Mouse (Mus musculus) C2C12 (cell line): ENCODE measurements around the gene Morc3. TPM values are rescaled to one million over a fixed set of nuclear protein-coding genes. Genes with fewer than 3 reads are reported as not detected.
"Not testable (repeated sequence)": the region's sequence is repeated elsewhere in the genome, so short reads cannot be mapped to it uniquely, and the experiment has no call there.

Source experiments
- H3K27me3 ChIP-seq: one replicate; pipeline ENCODE4 v1.6.1; 2011; ENCODE audit not compliant: control insufficient read depth, insufficient read depth, insufficient read length
- H3K36me3 ChIP-seq: one replicate; pipeline ENCODE4 v1.6.1; 2011; ENCODE audit not compliant: control insufficient read depth, insufficient read depth
- H3K4me3 ChIP-seq: one replicate; pipeline ENCODE4 v1.5.1; 2011; ENCODE audit warnings: mild to moderate bottlenecking, control low read depth; ENCODE audit not compliant: poor library complexity, insufficient read depth, severe bottlenecking
- H3K79me2 ChIP-seq: one replicate; pipeline ENCODE4 v1.6.1; 2011; ENCODE audit not compliant: control insufficient read depth, insufficient read depth
- H3K79me3 ChIP-seq: one replicate; pipeline ENCODE4 v1.6.1; 2011; ENCODE audit warnings: low read depth, control low read depth
- H3ac ChIP-seq: one replicate; pipeline ENCODE3; 2011; ENCODE audit warnings: low read depth; ENCODE audit not compliant: control insufficient read depth, insufficient read length
- CEBPB ChIP-seq: IDR thresholded peaks from one replicate; pipeline ENCODE4 v1.6.1; 2011; ENCODE audit warnings: low read depth, mild to moderate bottlenecking, control low read depth, moderate library complexity
- CTCF ChIP-seq: IDR thresholded peaks from one replicate; pipeline ENCODE4 v1.5.1; 2011; ENCODE audit not compliant: control insufficient read depth, insufficient read depth, insufficient read length
- FOSL1 ChIP-seq: IDR thresholded peaks from one replicate; pipeline ENCODE4 v1.8.0; 2011; ENCODE audit warnings: mild to moderate bottlenecking, low read length; ENCODE audit not compliant: poor library complexity, insufficient read depth, severe bottlenecking
- MAX ChIP-seq: IDR thresholded peaks from one replicate; pipeline ENCODE4 v1.6.1; 2011; ENCODE audit warnings: mild to moderate bottlenecking, control low read depth
- MYOD1 ChIP-seq: IDR thresholded peaks from one replicate; pipeline ENCODE4 v1.6.1; 2011; ENCODE audit warnings: low read depth; ENCODE audit not compliant: control insufficient read depth, insufficient read length
- MYOG ChIP-seq: IDR thresholded peaks from one replicate; pipeline ENCODE4 v1.6.1; 2011; ENCODE audit not compliant: control insufficient read depth, insufficient read length; ENCODE audit errors: extremely low read depth
- USF1 ChIP-seq: IDR thresholded peaks from one replicate; pipeline ENCODE4 v1.6.1; 2011; ENCODE audit warnings: low read depth, mild to moderate bottlenecking, control low read depth, moderate library complexity
- polyA plus RNA-seq: library from polyadenylated mRNA; unstranded; fragments of >200 nt; fragmentation: generic; extraction: Trizol; gene quantifications from one replicate; pipeline ENCODE4 v1.2.1, GENCODE M21; 2012; ENCODE audit warnings: missing spikeins

Gene Morc3
- polyA plus RNA-seq, 1 experiment, result 8.0 TPM

- Histone ChIP-seq H3K36me3 (no peaks in the 10 kb centered on the region), H3K79me3 (no peaks in the 10 kb centered on the region), H3K27me3 (no peaks in the 10 kb centered on the region), H3ac (no peak overlapping the region), H3K79me2 (no peaks in the 10 kb centered on the region), H3K4me3 (no peak overlapping the region)
- TF ChIP-seq CTCF (no peak), MAX (no peak), USF1 (no peak), MYOG (no peak), FOSL1 (no peak), CEBPB (no peak), MYOD1 (no peak)
Measured at GRCm38 (mm10) chr16:93820040-93820439, 11.9 kb upstream of the Morc3 start.

DNA sequence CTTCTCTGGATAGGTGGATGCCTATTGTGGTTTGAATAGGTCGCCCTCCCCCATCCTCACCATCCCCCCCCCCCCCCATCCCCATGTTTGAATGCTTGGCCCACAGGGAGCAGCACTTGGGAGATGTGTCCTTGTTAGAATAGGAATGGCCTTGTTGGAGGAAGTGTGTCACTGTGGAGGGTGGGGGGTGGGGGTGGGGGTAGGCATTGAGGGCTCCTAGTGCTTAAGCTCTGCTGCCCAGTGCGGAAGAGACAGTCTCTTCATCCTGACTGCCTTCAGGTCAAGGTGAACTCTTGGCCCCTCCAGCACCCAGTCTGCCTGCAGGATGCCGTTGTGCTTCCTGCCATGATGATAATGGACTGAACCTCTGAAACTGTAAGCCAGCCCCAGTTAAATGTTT, 10.2 kb upstream of the Morc3 start:
- Histone ChIP-seq H3K79me2 (no peaks in the 10 kb centered on the region), H3K27me3 (no peaks in the 10 kb centered on the region), H3K79me3 (no peaks in the 10 kb centered on the region), H3K36me3 (no peaks in the 10 kb centered on the region), H3K4me3 (no peak overlapping the region), H3ac (no peak overlapping the region)
- TF ChIP-seq USF1, result no peak
- no peak for TF ChIP-seq MAX

DNA sequence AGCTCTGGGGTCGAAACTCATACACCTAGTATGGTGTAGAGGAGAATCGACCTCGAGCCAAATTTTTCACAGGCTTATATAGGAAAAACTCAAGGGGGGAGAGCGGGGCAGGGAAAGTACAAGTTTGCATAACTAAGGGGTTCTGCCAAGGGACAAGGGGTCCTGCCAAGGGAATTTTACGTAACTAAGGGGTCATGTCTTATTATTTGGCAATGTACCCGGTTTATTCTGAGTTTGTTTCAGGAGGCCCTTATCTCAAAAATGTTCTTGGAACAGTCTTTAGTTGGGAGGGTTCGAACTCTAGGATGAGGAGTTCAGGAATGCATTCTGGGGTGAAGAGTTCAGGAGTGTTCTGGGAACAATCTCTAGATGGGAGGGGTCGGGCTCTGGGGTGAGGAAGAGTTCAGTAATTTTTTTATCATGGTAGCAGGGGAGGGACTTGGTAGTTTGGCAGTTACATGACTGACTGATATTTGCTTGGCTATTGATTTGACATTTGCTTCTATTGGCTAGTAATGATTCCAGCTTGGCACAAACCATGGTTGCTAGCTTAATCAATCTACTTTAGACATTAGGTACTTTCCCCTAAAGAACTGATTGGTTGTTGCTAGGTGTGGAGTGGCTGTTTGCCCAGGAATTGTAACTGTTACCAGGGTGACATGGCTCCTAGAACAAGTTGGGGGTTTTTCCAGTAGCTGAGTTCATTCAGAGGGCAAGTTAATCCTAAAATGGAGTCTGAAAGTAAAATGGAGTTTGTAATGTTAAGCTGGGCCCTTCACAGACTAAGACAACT, 9.3 kb upstream of the Morc3 start:
- H3K4me3 ChIP-seq, H3K79me2 ChIP-seq, H3ac ChIP-seq, H3K36me3 ChIP-seq, H3K27me3 ChIP-seq, H3K79me3 ChIP-seq: not testable (repeated sequence)

GRCm38 (mm10) chr16:93824799-93825198, 7.1 kb upstream of the Morc3 start:
- no peak for TF ChIP-seq MYOG
- TF ChIP-seq MAX, result no peak
- TF ChIP-seq USF1, result no peak

DNA sequence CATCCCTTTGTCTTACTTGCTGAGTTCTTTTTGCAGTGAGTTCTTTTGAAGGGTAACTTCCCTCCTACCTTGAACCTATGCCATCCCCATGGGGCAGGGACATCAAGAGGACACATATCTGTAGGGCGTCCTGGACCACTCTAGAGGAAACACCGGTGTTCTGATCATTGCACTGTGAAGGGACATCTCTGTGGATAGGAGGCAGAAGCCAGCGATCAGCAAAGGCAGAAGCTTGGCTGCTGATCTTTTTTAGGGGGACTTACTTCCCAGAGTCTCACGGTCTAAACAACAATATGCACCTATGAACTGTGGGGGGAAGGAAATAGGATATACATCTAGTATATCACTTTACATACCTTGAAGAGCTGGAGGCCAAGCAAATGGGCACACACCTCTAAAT, 6.5 kb upstream of the Morc3 start:
- no peaks in the 10 kb centered on the region for H3K27me3 ChIP-seq
- no peaks in the 10 kb centered on the region for H3K79me3 ChIP-seq
- no peak overlapping the region for H3ac ChIP-seq
- no peak overlapping the region for H3K4me3 ChIP-seq
- no peaks in the 10 kb centered on the region for H3K79me2 ChIP-seq
- H3K36me3 ChIP-seq, result no peaks in the 10 kb centered on the region
- TF ChIP-seq FOSL1 (no peak), MYOD1 (no peak), CEBPB (no peak), MAX (no peak), USF1 (no peak), CTCF (no peak), MYOG (no peak)

More at GRCm38 (mm10) chr16:93824799-93825198, 7.1 kb upstream of the Morc3 start:
- no peaks in the 10 kb centered on the region for H3K79me3 ChIP-seq
- no peak overlapping the region for H3ac ChIP-seq
- H3K27me3 ChIP-seq, result no peaks in the 10 kb centered on the region
- H3K4me3 ChIP-seq, result no peak overlapping the region
- H3K36me3 ChIP-seq, result no peaks in the 10 kb centered on the region
- no peaks in the 10 kb centered on the region for H3K79me2 ChIP-seq

- TF ChIP-seq FOSL1 (no peak), CEBPB (no peak), USF1 (no peak), CTCF (no peak), MYOD1 (no peak), MAX (no peak), MYOG (no peak)
- H3K79me3 ChIP-seq, result no peaks in the 10 kb centered on the region
- H3ac ChIP-seq, result no peak overlapping the region
- H3K36me3 ChIP-seq, result no peaks in the 10 kb centered on the region
- H3K27me3 ChIP-seq, result no peaks in the 10 kb centered on the region
- no peaks in the 10 kb centered on the region for H3K79me2 ChIP-seq
- no peak overlapping the region for H3K4me3 ChIP-seq
Measured at GRCm38 (mm10) chr16:93826054-93826453, 5.9 kb upstream of the Morc3 start.

GRCm38 (mm10) chr16:93826478-93826877, 5.4 kb upstream of the Morc3 start:
- H3K79me3 ChIP-seq, H3K79me2 ChIP-seq, H3K36me3 ChIP-seq, H3K4me3 ChIP-seq, H3ac ChIP-seq, H3K27me3 ChIP-seq: not testable (repeated sequence)
